Mouse (Mus musculus) forebrain, embryonic 12.5 days (tissue): ENCODE results near the gene Pdlim7. TPM values are rescaled to one million over a fixed set of nuclear protein-coding genes. Genes with fewer than 3 reads are reported as not detected.
A peak's percentile ranks its signal among the peaks of the same experiment; 100 is the strongest.

ENCODE experiments used
- ATAC-seq: fragments of 200-750 bp; cut with Nextera tagmentation; 2 replicates; pipeline ENCODE4 v1.8.0; 2017; ENCODE audit warnings: moderate TSS enrichment; ENCODE audit not compliant: low FRiP score
- H3K27ac ChIP-seq: fragments of 300-500 bp; sonication (generic); 2 replicates; pipeline ENCODE4 v1.5.1; 2016; ENCODE audit warnings: mild to moderate bottlenecking
- H3K27me3 ChIP-seq: fragments of 300-500 bp; sonication (generic); 2 replicates; pipeline ENCODE4 v1.6.1; 2016; ENCODE audit warnings: mild to moderate bottlenecking
- H3K36me3 ChIP-seq: fragments of 300-500 bp; sonication (generic); replicated peaks from 2 replicates; pipeline ENCODE4 v1.6.1; 2016; ENCODE audit warnings: mild to moderate bottlenecking
- H3K4me1 ChIP-seq: fragments of 300-500 bp; sonication (generic); 2 replicates; pipeline ENCODE4 v1.6.1; 2016
- H3K4me2 ChIP-seq: fragments of 300-500 bp; sonication (generic); 2 replicates; pipeline ENCODE4 v1.6.1; 2016; ENCODE audit warnings: mild to moderate bottlenecking, moderate library complexity
- H3K4me3 ChIP-seq: fragments of 300-500 bp; sonication (generic); replicated peaks from 2 replicates; pipeline ENCODE4 v1.5.1; 2016; ENCODE audit warnings: mild to moderate bottlenecking
- H3K9ac ChIP-seq: fragments of 300-500 bp; sonication (generic); 2 replicates; pipeline ENCODE4 v1.6.1; 2016; ENCODE audit warnings: mild to moderate bottlenecking
- H3K9me3 ChIP-seq: fragments of 300-500 bp; sonication (generic); 2 replicates; pipeline ENCODE4 v1.6.1; 2016
- WGBS: fragments of 180-500 bp; shearing (Covaris S2); methylation state at CpG from one replicate; pipeline ENCODE4 v1.1.7; 2016; 5-methylcytosine and 5-hydroxymethylcytosine counted together
- polyA plus RNA-seq: library from polyadenylated mRNA; unstranded; fragments of >200 nt; fragmentation: Nextera tagmentation; extraction: Ambion mirVana; gene quantifications from 2 replicates; pipeline ENCODE4 v1.2.1, GENCODE M21; 2016

The Pdlim7 gene
- polyA plus RNA-seq, 1 experiment from 2014 or later: 147 TPM

GRCm38 (mm10) chr13:55496661-55497060 is 16.8 kb downstream of the Pdlim7 start:
- H3K4me3 ChIP-seq: no peak overlapping the region
- H3K9me3 ChIP-seq: no peaks in the 10 kb centered on the region
- H3K27me3 ChIP-seq: no peaks in the 10 kb centered on the region
- peak overlapping the region; percentile 57; the same call in 1 of the 2 replicates for H3K27ac ChIP-seq
- H3K4me1 ChIP-seq: peaks cover 34% of the 10 kb centered on the region
- ATAC-seq: no peak
- WGBS: 92% methylated on average over 6 of the region's 6 CpGs
- H3K4me2 ChIP-seq: no peak overlapping the region
- no peak overlapping the region for H3K9ac ChIP-seq
- H3K36me3 ChIP-seq: peaks cover 23% of the 10 kb centered on the region

GRCm38 (mm10) chr13:55495702-55496101 is 17.8 kb downstream of the Pdlim7 start:
- ATAC-seq: 0 out of 2 replicates have a peak, but pooled peaks have one; percentile 36
- Histone ChIP-seq H3K27me3 (no peaks in the 10 kb centered on the region), H3K4me3 (no peak overlapping the region), H3K36me3 (peaks cover 18% of the 10 kb centered on the region), H3K9ac (0 out of 2 replicates have a peak overlapping the region, but pooled peaks have one; percentile 21), H3K4me1 (peaks cover 34% of the 10 kb centered on the region), H3K27ac (peak overlapping the region; percentile 57), H3K4me2 (peak overlapping the region; percentile 26; the same call in 1 of the 2 replicates), H3K9me3 (no peaks in the 10 kb centered on the region)
- 23% methylated on average over 4 of the region's 4 CpGs for WGBS

- H3K4me3 ChIP-seq: no peak overlapping the region
- H3K9me3 ChIP-seq: no peaks in the 10 kb centered on the region
- H3K27ac ChIP-seq: peak overlapping the region; percentile 37; the same call in 1 of the 2 replicates
- H3K9ac ChIP-seq: no peak overlapping the region
- peaks cover 14% of the 10 kb centered on the region for H3K36me3 ChIP-seq
- WGBS: 20% methylated on average over 18 of the region's 18 CpGs
- H3K4me1 ChIP-seq: peaks cover 34% of the 10 kb centered on the region
- no peaks in the 10 kb centered on the region for H3K27me3 ChIP-seq
- peak overlapping the region; percentile 21; the same call in 1 of the 2 replicates for H3K4me2 ChIP-seq
- ATAC-seq: peak; percentile 28; the same call in 1 of the 2 replicates
These were observed 18.4 kb downstream of the Pdlim7 start for GRCm38 (mm10) chr13:55494883-55495621.

- H3K27ac ChIP-seq: no peak overlapping the region
- H3K4me3 ChIP-seq: no peak overlapping the region
- H3K27me3 ChIP-seq: no peaks in the 10 kb centered on the region
- no peak for ATAC-seq
- H3K9me3 ChIP-seq: no peaks in the 10 kb centered on the region
- peaks cover 34% of the 10 kb centered on the region for H3K4me1 ChIP-seq
- 0 out of 2 replicates have a peak overlapping the region, but pooled peaks have one; percentile 2 for H3K4me2 ChIP-seq
- peaks cover 14% of the 10 kb centered on the region for H3K36me3 ChIP-seq
- 22% methylated on average over 2 of the region's 2 CpGs for WGBS
- H3K9ac ChIP-seq: peak overlapping the region; percentile 17; the same call in 1 of the 2 replicates
These were observed 19.2 kb downstream of the Pdlim7 start for GRCm38 (mm10) chr13:55494257-55494656.

GRCm38 (mm10) chr13:55487578-55488498 is 25.6 kb downstream of the Pdlim7 start, which contains the start of gene Dbn1:
Dbn1 (minus strand) TSS chr13:55488111.
- WGBS: 1% methylated on average over 50 of the region's 83 CpGs
- peaks cover 8% of the 10 kb centered on the region for H3K36me3 ChIP-seq
- H3K4me1 ChIP-seq: peaks cover 48% of the 10 kb centered on the region
- no peaks in the 10 kb centered on the region for H3K27me3 ChIP-seq
- H3K9ac ChIP-seq: peak within 1 kb of the TSS; percentile 100
- ATAC-seq: peak; percentile 78
- H3K27ac ChIP-seq: peak within 1 kb of the TSS; percentile 99
- peak within 1 kb of the TSS; percentile 75 for H3K4me2 ChIP-seq
- H3K4me3 ChIP-seq: peak within 1 kb of the TSS; percentile 98
- H3K9me3 ChIP-seq: no peaks in the 10 kb centered on the region

- no peaks in the 10 kb centered on the region for H3K27me3 ChIP-seq
- H3K9ac ChIP-seq: peak overlapping the region; percentile 100
- peak overlapping the region; percentile 99 for H3K27ac ChIP-seq
- H3K36me3 ChIP-seq: peaks cover 16% of the 10 kb centered on the region
- H3K9me3 ChIP-seq: no peaks in the 10 kb centered on the region
- H3K4me2 ChIP-seq: peak overlapping the region; percentile 75
- peak overlapping the region; percentile 98 for H3K4me3 ChIP-seq
- peaks cover 54% of the 10 kb centered on the region for H3K4me1 ChIP-seq
- ATAC-seq: peak; percentile 44
- under 1% methylated on average over 29 of the region's 29 CpGs for WGBS
These were observed 26.4 kb downstream of the Pdlim7 start for GRCm38 (mm10) chr13:55486916-55487577.

GRCm38 (mm10) chr13:55486029-55486794 is 27.3 kb downstream of the Pdlim7 start:
- H3K9ac ChIP-seq: peak overlapping the region; percentile 100
- no peaks in the 10 kb centered on the region for H3K9me3 ChIP-seq
- H3K27ac ChIP-seq: peak overlapping the region; percentile 99
- peaks cover 25% of the 10 kb centered on the region for H3K36me3 ChIP-seq
- peak overlapping the region; percentile 98 for H3K4me3 ChIP-seq
- H3K4me1 ChIP-seq: peaks cover 54% of the 10 kb centered on the region
- H3K4me2 ChIP-seq: peak overlapping the region; percentile 75
- H3K27me3 ChIP-seq: no peaks in the 10 kb centered on the region
- no peak for ATAC-seq
- 34% methylated on average over 14 of the region's 14 CpGs for WGBS

- Histone ChIP-seq H3K9ac (peak overlapping the region; percentile 100), H3K4me1 (peaks cover 54% of the 10 kb centered on the region), H3K4me2 (peak overlapping the region; percentile 75), H3K36me3 (peaks cover 41% of the 10 kb centered on the region), H3K27ac (peak overlapping the region; percentile 99), H3K4me3 (peak overlapping the region; percentile 98), H3K27me3 (no peaks in the 10 kb centered on the region), H3K9me3 (no peaks in the 10 kb centered on the region)
- ATAC-seq: no peak
- 12% methylated on average over 7 of the region's 7 CpGs for WGBS
These were observed 28.9 kb downstream of the Pdlim7 start for GRCm38 (mm10) chr13:55484520-55485088.

GRCm38 (mm10) chr13:55483593-55483992 is 29.9 kb downstream of the Pdlim7 start:
- ATAC-seq: peak; percentile 79
- 10% methylated on average over 15 of the region's 15 CpGs for WGBS

GRCm38 (mm10) chr13:55483071-55483470 is 30.4 kb downstream of the Pdlim7 start:
- Histone ChIP-seq H3K4me1 (peaks cover 44% of the 10 kb centered on the region), H3K9me3 (no peaks in the 10 kb centered on the region), H3K27ac (peak overlapping the region; percentile 99), H3K4me2 (peak overlapping the region; percentile 75), H3K27me3 (no peaks in the 10 kb centered on the region), H3K4me3 (peak overlapping the region; percentile 98), H3K36me3 (peaks cover 54% of the 10 kb centered on the region), H3K9ac (peak overlapping the region; percentile 100)
- no peak for ATAC-seq
- 59% methylated on average over 9 of the region's 9 CpGs for WGBS

More at GRCm38 (mm10) chr13:55483593-55483992, 29.9 kb downstream of the Pdlim7 start:
- Histone ChIP-seq H3K36me3 (peaks cover 51% of the 10 kb centered on the region), H3K27me3 (no peaks in the 10 kb centered on the region), H3K9ac (peak overlapping the region; percentile 100), H3K4me2 (peak overlapping the region; percentile 75), H3K4me3 (peak overlapping the region; percentile 98), H3K27ac (peak overlapping the region; percentile 99), H3K9me3 (no peaks in the 10 kb centered on the region), H3K4me1 (peaks cover 49% of the 10 kb centered on the region)

- peaks cover 59% of the 10 kb centered on the region for H3K36me3 ChIP-seq
- H3K4me3 ChIP-seq: no peak overlapping the region
- no peaks in the 10 kb centered on the region for H3K9me3 ChIP-seq
- peak overlapping the region; percentile 99; the same call in 1 of the 2 replicates for H3K27ac ChIP-seq
- H3K4me2 ChIP-seq: peak overlapping the region; percentile 75
- 0 out of 2 replicates have a peak overlapping the region, but pooled peaks have one; percentile 100 for H3K9ac ChIP-seq
- H3K27me3 ChIP-seq: no peaks in the 10 kb centered on the region
- ATAC-seq: no peak
- H3K4me1 ChIP-seq: peaks cover 43% of the 10 kb centered on the region
- 87% methylated on average over 7 of the region's 7 CpGs for whole genome bisulfite sequencing
These were observed 30.9 kb downstream of the Pdlim7 start for GRCm38 (mm10) chr13:55482542-55482941.
